Mouse (Mus musculus): ENCODE measurements around the gene Irx3. TPM values are rescaled to one million over a fixed set of nuclear protein-coding genes. Genes with fewer than 3 reads are reported as not detected.
A peak's percentile ranks its signal among the peaks of the same experiment; 100 is the strongest.

Irx3 gene
- total RNA-seq, 2 experiments from 2014 or later, result not detected

GRCm38 (mm10) chr8:91802401-91803322 is 795 bp upstream of the Irx3 start:
- ATAC-seq (replicated peaks; ENCODE audit: poor library complexity, severe bottlenecking), result no peak

GRCm38 (mm10) chr8:91801241-91801811 is 541 bp downstream of the Irx3 start:
- ATAC-seq (replicated peaks; ENCODE audit: poor library complexity, severe bottlenecking), result peak; percentile 16; the same call in 1 of the 2 replicates

GRCm38 (mm10) chr8:91800523-91801240 is 1.2 kb downstream of the Irx3 start:
- ATAC-seq (replicated peaks; ENCODE audit: poor library complexity, severe bottlenecking), result 0 out of 2 replicates have a peak, but pooled peaks have one; percentile 5

GRCm38 (mm10) chr8:91799681-91800522 is 2.0 kb downstream of the Irx3 start:
- ATAC-seq (replicated peaks; ENCODE audit: poor library complexity, severe bottlenecking), result no peak

GRCm38 (mm10) chr8:91799016-91799581 is 2.8 kb downstream of the Irx3 start:
- ATAC-seq (replicated peaks; ENCODE audit: poor library complexity, severe bottlenecking), result no peak

GRCm38 (mm10) chr8:91797626-91798271 is 4.1 kb downstream of the Irx3 start:
- peak; percentile 61 for ATAC-seq (replicated peaks; ENCODE audit: poor library complexity, severe bottlenecking)

- ATAC-seq (replicated peaks; ENCODE audit: poor library complexity, severe bottlenecking), result no peak
Measured at GRCm38 (mm10) chr8:91793846-91794245, 8.0 kb downstream of the Irx3 start.

GRCm38 (mm10) chr8:91787194-91787895 is 14.5 kb downstream of the Irx3 start:
- no peak for ATAC-seq (replicated peaks; ENCODE audit: poor library complexity, severe bottlenecking)

- no peak for ATAC-seq (replicated peaks; ENCODE audit: poor library complexity, severe bottlenecking)
Measured at GRCm38 (mm10) chr8:91782940-91783339, 18.9 kb downstream of the Irx3 start.

- no peak for ATAC-seq (replicated peaks; ENCODE audit: poor library complexity, severe bottlenecking)
Measured at GRCm38 (mm10) chr8:91782201-91782600, 19.7 kb downstream of the Irx3 start.

GRCm38 (mm10) chr8:91780648-91781047 is 21.2 kb downstream of the Irx3 start:
- ATAC-seq (replicated peaks; ENCODE audit: poor library complexity, severe bottlenecking), result no peak

GRCm38 (mm10) chr8:91768857-91769256 is 33.0 kb downstream of the Irx3 start:
- no peak for ATAC-seq (replicated peaks; ENCODE audit: poor library complexity, severe bottlenecking)

- no peak for ATAC-seq (replicated peaks; ENCODE audit: poor library complexity, severe bottlenecking)
Measured at GRCm38 (mm10) chr8:91765411-91766034, 36.3 kb downstream of the Irx3 start.

- no peak for ATAC-seq (replicated peaks; ENCODE audit: poor library complexity, severe bottlenecking)
Measured at GRCm38 (mm10) chr8:91755566-91755965, 46.3 kb downstream of the Irx3 start.

- no peak for ATAC-seq (replicated peaks; ENCODE audit: poor library complexity, severe bottlenecking)
Measured at GRCm38 (mm10) chr8:91755062-91755461, 46.8 kb downstream of the Irx3 start.

- ATAC-seq (replicated peaks; ENCODE audit: poor library complexity, severe bottlenecking), result no peak
Measured at GRCm38 (mm10) chr8:91750794-91751125, 51.1 kb downstream of the Irx3 start.

GRCm38 (mm10) chr8:91750096-91750793 is 51.6 kb downstream of the Irx3 start:
- ATAC-seq (replicated peaks; ENCODE audit: poor library complexity, severe bottlenecking), result no peak

- ATAC-seq (replicated peaks; ENCODE audit: poor library complexity, severe bottlenecking), result no peak
Measured at GRCm38 (mm10) chr8:91749412-91749811, 52.5 kb downstream of the Irx3 start.

Data from granulocyte monocyte progenitor cell, adult 5-6 weeks (primary cell).